Mouse (Mus musculus) heart, embryonic 12.5 days (tissue): ENCODE results near the gene Whrn. TPM values are rescaled to one million over a fixed set of nuclear protein-coding genes. Genes with fewer than 3 reads are reported as not detected.

Experiments
- ATAC-seq: fragments of 200-750 bp; cut with Nextera tagmentation; 2 replicates; pipeline ENCODE4 v1.8.0; 2017; ENCODE audit warnings: moderate TSS enrichment, moderate library complexity; ENCODE audit not compliant: insufficient number of reproducible peaks, low FRiP score
- H3K27ac ChIP-seq: fragments of 300-500 bp; sonication (generic); 2 replicates; pipeline ENCODE4 v1.5.1; 2016; ENCODE audit warnings: mild to moderate bottlenecking, moderate library complexity; ENCODE audit not compliant: poor library complexity, severe bottlenecking
- H3K27me3 ChIP-seq: fragments of 300-500 bp; sonication (generic); replicated peaks from 2 replicates; pipeline ENCODE4 v1.6.1; 2016; ENCODE audit warnings: mild to moderate bottlenecking, moderate library complexity
- H3K36me3 ChIP-seq: fragments of 300-500 bp; sonication (generic); 2 replicates; pipeline ENCODE4 v1.6.1; 2016; ENCODE audit warnings: mild to moderate bottlenecking, moderate library complexity
- H3K4me1 ChIP-seq: fragments of 300-500 bp; sonication (generic); replicated peaks from 2 replicates; pipeline ENCODE4 v1.6.1; 2016; ENCODE audit warnings: mild to moderate bottlenecking
- H3K4me2 ChIP-seq: fragments of 300-500 bp; sonication (generic); 2 replicates; pipeline ENCODE4 v1.6.1; 2016; ENCODE audit warnings: mild to moderate bottlenecking, moderate library complexity
- H3K4me3 ChIP-seq: fragments of 300-500 bp; sonication (generic); 2 replicates; pipeline ENCODE4 v1.5.1; 2016; ENCODE audit warnings: mild to moderate bottlenecking
- H3K9ac ChIP-seq: fragments of 300-500 bp; sonication (generic); 2 replicates; pipeline ENCODE4 v1.6.1; 2016; ENCODE audit warnings: mild to moderate bottlenecking, moderate library complexity
- H3K9me3 ChIP-seq: fragments of 300-500 bp; sonication (generic); replicated peaks from 2 replicates; pipeline ENCODE4 v1.6.1; 2016; ENCODE audit warnings: mild to moderate bottlenecking, moderate library complexity
- WGBS: fragments of 180-500 bp; shearing (Covaris S2); methylation state at CpG from one replicate; pipeline ENCODE4 v1.1.7; 2016; 5-methylcytosine and 5-hydroxymethylcytosine counted together
- polyA plus RNA-seq: library from polyadenylated mRNA; unstranded; fragments of >200 nt; fragmentation: Nextera tagmentation; extraction: Ambion mirVana; gene quantifications from 2 replicates; pipeline ENCODE4 v1.2.1, GENCODE M21; 2016

Whrn gene
- polyA plus RNA-seq, 1 experiment from 2014 or later = 4.7 TPM

GRCm38 (mm10) chr4:63493351-63494121, 2.3 kb downstream of the Whrn start:
- WGBS = 59% methylated on average over 9 of the region's 9 CpGs
- Histone ChIP-seq H3K4me2 (peak overlapping the region; percentile 90), H3K27ac (no peak overlapping the region), H3K9me3 (no peaks in the 10 kb centered on the region), H3K36me3 (no peaks in the 10 kb centered on the region), H3K9ac (no peak overlapping the region), H3K4me3 (0 out of 2 replicates have a peak overlapping the region, but pooled peaks have one; percentile 71), H3K27me3 (peaks cover 34% of the 10 kb centered on the region), H3K4me1 (peaks cover 23% of the 10 kb centered on the region)
- ATAC-seq = no peak

GRCm38 (mm10) chr4:63491521-63491920, 4.3 kb downstream of the Whrn start:
- no peak overlapping the region for H3K27ac ChIP-seq
- 70% methylated on average over 6 of the region's 6 CpGs for WGBS
- H3K9ac ChIP-seq = no peak overlapping the region
- no peak overlapping the region for H3K4me2 ChIP-seq
- H3K27me3 ChIP-seq = peaks cover 34% of the 10 kb centered on the region
- peaks cover 23% of the 10 kb centered on the region for H3K4me1 ChIP-seq
- H3K4me3 ChIP-seq = no peak overlapping the region
- no peaks in the 10 kb centered on the region for H3K36me3 ChIP-seq
- H3K9me3 ChIP-seq = no peaks in the 10 kb centered on the region
- ATAC-seq = no peak

- H3K9me3 ChIP-seq = no peaks in the 10 kb centered on the region
- H3K4me1 ChIP-seq = peaks cover 22% of the 10 kb centered on the region
- H3K27ac ChIP-seq = no peak overlapping the region
- no peak for ATAC-seq
- H3K36me3 ChIP-seq = no peaks in the 10 kb centered on the region
- H3K4me3 ChIP-seq = no peak overlapping the region
- no peak overlapping the region for H3K4me2 ChIP-seq
- WGBS = 66% methylated on average over 3 of the region's 3 CpGs
- H3K9ac ChIP-seq = no peak overlapping the region
- peaks cover 32% of the 10 kb centered on the region for H3K27me3 ChIP-seq
Measured at GRCm38 (mm10) chr4:63490146-63490545, 5.6 kb downstream of the Whrn start.

GRCm38 (mm10) chr4:63489676-63490075, 6.1 kb downstream of the Whrn start:
- 78% methylated on average over 10 of the region's 10 CpGs for WGBS
- no peak for ATAC-seq
- Histone ChIP-seq H3K27ac (no peak overlapping the region), H3K4me1 (peaks cover 17% of the 10 kb centered on the region), H3K4me3 (no peak overlapping the region), H3K36me3 (no peaks in the 10 kb centered on the region), H3K27me3 (peaks cover 27% of the 10 kb centered on the region), H3K4me2 (no peak overlapping the region), H3K9me3 (no peaks in the 10 kb centered on the region), H3K9ac (no peak overlapping the region)

- no peak overlapping the region for H3K9ac ChIP-seq
- H3K27me3 ChIP-seq = peaks cover 13% of the 10 kb centered on the region
- no peak for ATAC-seq
- no peaks in the 10 kb centered on the region for H3K36me3 ChIP-seq
- H3K4me3 ChIP-seq = no peak overlapping the region
- no peak overlapping the region for H3K27ac ChIP-seq
- whole genome bisulfite sequencing = 84% methylated on average over 2 of the region's 2 CpGs
- H3K4me1 ChIP-seq = 0 out of 2 replicates have a peak, but pooled peaks cover 4% of the 10 kb centered on the region
- H3K4me2 ChIP-seq = no peak overlapping the region
- H3K9me3 ChIP-seq = no peaks in the 10 kb centered on the region
Measured at GRCm38 (mm10) chr4:63487916-63488315, 7.9 kb downstream of the Whrn start.

- ATAC-seq = no peak
- H3K4me1 ChIP-seq = 0 out of 2 replicates have a peak, but pooled peaks cover 4% of the 10 kb centered on the region
- 71% methylated on average over 6 of the region's 6 CpGs for WGBS
- no peak overlapping the region for H3K27ac ChIP-seq
- H3K9ac ChIP-seq = no peak overlapping the region
- H3K4me3 ChIP-seq = no peak overlapping the region
- no peaks in the 10 kb centered on the region for H3K9me3 ChIP-seq
- no peaks in the 10 kb centered on the region for H3K36me3 ChIP-seq
- H3K27me3 ChIP-seq = peaks cover 6% of the 10 kb centered on the region; the same call in 1 of the 2 replicates
- H3K4me2 ChIP-seq = no peak overlapping the region
Measured at GRCm38 (mm10) chr4:63487256-63487655, 8.5 kb downstream of the Whrn start.

GRCm38 (mm10) chr4:63486523-63486922, 9.3 kb downstream of the Whrn start:
- H3K4me3 ChIP-seq = no peak overlapping the region
- H3K36me3 ChIP-seq = no peaks in the 10 kb centered on the region
- H3K4me1 ChIP-seq = 0 out of 2 replicates have a peak, but pooled peaks cover 4% of the 10 kb centered on the region
- no peak overlapping the region for H3K4me2 ChIP-seq
- 0 out of 2 replicates have a peak, but pooled peaks cover 5% of the 10 kb centered on the region for H3K27me3 ChIP-seq
- no peak overlapping the region for H3K27ac ChIP-seq
- ATAC-seq = no peak
- WGBS = 47% methylated on average over 4 of the region's 4 CpGs
- no peak overlapping the region for H3K9ac ChIP-seq
- H3K9me3 ChIP-seq = no peaks in the 10 kb centered on the region

GRCm38 (mm10) chr4:63483741-63484140, 12.1 kb downstream of the Whrn start:
- Histone ChIP-seq H3K4me3 (no peak overlapping the region), H3K9ac (no peak overlapping the region), H3K4me2 (no peak overlapping the region), H3K4me1 (peaks cover 13% of the 10 kb centered on the region), H3K9me3 (no peaks in the 10 kb centered on the region), H3K27me3 (no peaks in the 10 kb centered on the region), H3K36me3 (no peaks in the 10 kb centered on the region), H3K27ac (no peak overlapping the region)
- ATAC-seq = no peak
- WGBS = 68% methylated on average over 7 of the region's 7 CpGs

GRCm38 (mm10) chr4:63480845-63481167, 15.0 kb downstream of the Whrn start:
- H3K27ac ChIP-seq = no peak overlapping the region
- H3K27me3 ChIP-seq = no peaks in the 10 kb centered on the region
- H3K36me3 ChIP-seq = no peaks in the 10 kb centered on the region
- WGBS = 50% methylated on average over 11 of the region's 11 CpGs
- H3K9ac ChIP-seq = no peak overlapping the region
- ATAC-seq = no peak
- H3K4me2 ChIP-seq = no peak overlapping the region
- H3K4me1 ChIP-seq = peaks cover 18% of the 10 kb centered on the region
- no peak overlapping the region for H3K4me3 ChIP-seq
- H3K9me3 ChIP-seq = no peaks in the 10 kb centered on the region

- WGBS = 42% methylated on average over 11 of the region's 11 CpGs
- H3K4me2 ChIP-seq = no peak overlapping the region
Measured at GRCm38 (mm10) chr4:63480098-63480844, 15.5 kb downstream of the Whrn start.

GRCm38 (mm10) chr4:63478036-63478435, 17.8 kb downstream of the Whrn start:
- WGBS = 81% methylated on average over 7 of the region's 7 CpGs
- H3K9ac ChIP-seq = no peak overlapping the region
- no peak for ATAC-seq
- no peak overlapping the region for H3K4me3 ChIP-seq
- no peak overlapping the region for H3K4me2 ChIP-seq
- H3K4me1 ChIP-seq = peaks cover 27% of the 10 kb centered on the region
- no peaks in the 10 kb centered on the region for H3K36me3 ChIP-seq
- H3K27ac ChIP-seq = no peak overlapping the region
- no peaks in the 10 kb centered on the region for H3K9me3 ChIP-seq
- H3K27me3 ChIP-seq = no peaks in the 10 kb centered on the region

More at GRCm38 (mm10) chr4:63480098-63480844, 15.5 kb downstream of the Whrn start:
- H3K9ac ChIP-seq = no peak overlapping the region
- no peak for ATAC-seq
- no peaks in the 10 kb centered on the region for H3K9me3 ChIP-seq
- no peaks in the 10 kb centered on the region for H3K27me3 ChIP-seq
- peaks cover 23% of the 10 kb centered on the region for H3K4me1 ChIP-seq
- no peaks in the 10 kb centered on the region for H3K36me3 ChIP-seq
- no peak overlapping the region for H3K27ac ChIP-seq
- no peak overlapping the region for H3K4me3 ChIP-seq
